Mouse (Mus musculus) gastrocnemius, postnatal 36 days (tissue): ENCODE measurements around the gene 1700030J22Rik. TPM values are rescaled to one million over a fixed set of nuclear protein-coding genes. Genes with fewer than 3 reads are reported as not detected.
A peak's percentile ranks its signal among the peaks of the same experiment; 100 is the strongest.

Source experiments
- DNase-seq, 2 experiments: peaks; one replicate each; pipeline ENCODE4 v3.0.0; 2022
- intact Hi-C: fragments of 180-260 bp; cut with DNase I; formaldehyde crosslinking; loops from one replicate; pipeline ENCODE4 v1.15.1; 2025
- long read RNA-seq, 2 experiments: library from polyadenylated mRNA; stranded (forward); transcript quantifications; one replicate each; pipeline ENCODE4 v2.0.0; 2021
- total RNA-seq, 2 experiments: library from RNA; stranded (reverse); gene quantifications; 2 replicates each; pipeline ENCODE4 v1.2.3; 2021

The 1700030J22Rik gene
- under 1 TPM; 0.18 to 0.27 TPM for total RNA-seq
- long read RNA-seq, experiment 1, result 0 reads
- long read RNA-seq, experiment 2, result 0 reads

GRCm38 (mm10) chr8:116978631-116979256 is at the start of gene 1700030J22Rik:
TSS of gene 1700030J22Rik (minus strand) at chr8:116978959.
- DNase-seq, result peak; percentile 98 to 99
- intact Hi-C loops, result loop anchor here (2.0 to 5.0 kb wide), 2 partner anchors 36 to 58 kb away; partner anchors contain the start of genes Atmin, Cenpn and Cmc2

- DNase-seq, result no peak
- intact Hi-C loops, result no loop called here
These were observed 48.8 kb upstream of the 1700030J22Rik start for GRCm38 (mm10) chr8:117027601-117028000.

- intact Hi-C loops, result no loop called here
- DNase-seq, result no peak
These were observed 43.7 kb upstream of the 1700030J22Rik start for GRCm38 (mm10) chr8:117022297-117022993.

DNA sequence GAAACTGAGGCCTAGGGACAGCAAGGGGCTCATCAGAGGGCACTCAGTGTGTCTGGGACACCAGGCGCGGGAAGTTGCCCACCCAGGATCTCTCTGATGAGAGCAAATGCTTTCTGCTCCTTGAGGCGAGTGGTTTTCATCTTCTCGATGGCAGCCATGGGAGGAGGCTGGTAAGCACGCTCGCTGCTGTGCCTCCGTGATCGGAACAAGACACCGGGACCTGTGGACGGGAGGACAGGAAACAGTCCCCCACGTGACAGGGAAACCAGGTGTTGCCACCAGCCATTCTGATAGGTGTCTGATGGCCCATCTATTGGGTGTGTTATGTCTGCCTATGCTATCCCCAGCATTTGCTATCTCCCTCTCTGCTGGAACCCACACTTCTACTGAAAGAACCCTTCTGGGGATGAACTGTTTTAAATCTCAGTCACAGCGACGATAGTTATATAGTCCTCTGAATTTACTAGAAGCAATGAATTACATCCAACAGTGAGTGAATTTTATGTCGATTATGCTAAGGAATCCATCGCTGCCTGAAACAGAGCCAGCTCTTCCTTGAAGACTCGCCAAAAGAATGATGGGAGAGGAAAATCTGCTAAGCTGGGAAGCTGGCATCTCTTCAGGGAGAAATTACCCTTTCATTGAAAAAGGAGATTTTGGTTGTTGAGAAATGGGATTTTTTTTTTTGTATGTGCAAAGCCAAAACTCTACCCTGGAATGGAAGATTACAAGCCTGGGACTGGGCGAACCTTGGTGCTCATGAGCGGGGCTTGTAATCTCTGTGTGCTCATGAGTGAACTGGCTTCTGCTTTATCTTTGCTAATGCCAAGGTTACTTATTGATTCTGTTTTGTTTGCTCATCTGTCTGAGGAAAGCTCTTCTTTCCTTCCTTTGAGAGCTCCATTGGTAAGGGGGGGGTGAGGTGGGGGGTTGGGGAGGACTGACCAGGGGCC is 40.8 kb upstream of the 1700030J22Rik start:
- no peak for DNase-seq
- intact Hi-C loops, result no loop called here

DNA sequence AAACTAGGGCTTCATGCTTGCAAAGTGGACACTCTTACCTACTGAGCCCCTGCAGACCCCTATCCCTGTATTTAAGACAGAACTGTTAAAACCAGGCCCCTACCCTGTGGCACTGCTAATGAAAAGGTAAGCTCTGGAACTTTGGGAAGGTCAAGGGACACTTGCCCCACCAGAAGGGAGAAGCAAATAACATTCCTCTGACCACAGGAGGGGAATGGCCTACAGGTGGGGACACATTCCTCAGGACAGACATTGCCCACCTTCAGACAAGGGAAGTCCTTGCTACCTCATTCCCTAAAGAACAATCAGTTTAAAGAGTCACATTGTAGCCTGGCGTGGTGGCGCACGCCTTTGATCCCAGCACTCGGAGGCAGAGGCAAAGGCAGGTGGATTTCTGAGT is 39.1 kb upstream of the 1700030J22Rik start:
- no peak for DNase-seq
- intact Hi-C loops, result no loop called here

GRCm38 (mm10) chr8:117017006-117017405 is 38.2 kb upstream of the 1700030J22Rik start:
- DNase-seq, result no peak

DNA sequence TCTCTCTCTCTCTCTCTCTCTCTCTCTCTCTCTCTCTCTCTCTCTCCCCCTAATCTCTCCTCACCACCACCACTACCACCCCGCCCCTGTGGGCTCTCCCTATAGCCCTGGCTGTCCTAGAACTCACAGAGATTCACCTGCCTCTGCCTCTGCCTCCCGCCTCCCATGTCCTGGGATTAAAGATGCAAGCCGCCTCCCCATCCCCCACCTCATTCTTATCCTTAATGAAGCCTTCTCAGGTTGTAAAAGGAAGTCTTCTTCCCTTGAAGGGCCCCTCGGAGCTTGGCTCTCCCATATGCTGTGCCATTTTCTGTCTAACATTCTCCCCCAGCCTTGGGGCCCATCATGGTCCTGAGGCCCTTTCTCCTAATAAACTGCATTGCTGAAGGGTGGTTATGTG is 36.9 kb upstream of the 1700030J22Rik start:
- intact Hi-C loops, result no loop called here
- DNase-seq, result no peak

More at GRCm38 (mm10) chr8:117017006-117017405, 38.2 kb upstream of the 1700030J22Rik start:
- intact Hi-C loops, result no loop called here

DNA sequence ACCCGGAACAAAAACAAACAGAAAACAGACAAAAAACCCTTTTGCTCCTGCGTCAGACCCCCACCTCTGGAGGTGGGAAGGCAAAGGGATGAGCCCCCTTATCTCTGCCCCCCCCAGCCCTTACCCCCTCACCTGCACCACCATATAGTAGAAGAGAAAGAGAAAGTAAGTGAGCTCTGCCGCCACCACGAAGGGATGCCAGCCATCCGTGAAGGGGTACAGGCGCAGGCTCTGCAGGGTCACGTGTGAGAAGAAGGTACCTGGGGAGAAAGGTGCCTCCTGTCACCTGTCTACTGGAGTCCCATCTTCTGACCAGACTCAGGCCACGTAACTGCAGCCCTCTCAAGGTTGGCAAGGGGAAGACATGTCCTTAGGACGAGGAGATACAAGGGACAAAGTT is 32.6 kb upstream of the 1700030J22Rik start:
- DNase-seq, result no peak
- intact Hi-C loops, result no loop called here

- no peak for DNase-seq
- intact Hi-C loops, result no loop called here
These were observed 15.4 kb upstream of the 1700030J22Rik start for GRCm38 (mm10) chr8:116994016-116994716.

GRCm38 (mm10) chr8:116993095-116993867 is 14.5 kb upstream of the 1700030J22Rik start, which contains the start of gene Gcsh:
TSS of gene Gcsh (minus strand) at chr8:116993537.
- peak; percentile 97 to 100 for DNase-seq
- intact Hi-C loops, result no loop called here

DNA sequence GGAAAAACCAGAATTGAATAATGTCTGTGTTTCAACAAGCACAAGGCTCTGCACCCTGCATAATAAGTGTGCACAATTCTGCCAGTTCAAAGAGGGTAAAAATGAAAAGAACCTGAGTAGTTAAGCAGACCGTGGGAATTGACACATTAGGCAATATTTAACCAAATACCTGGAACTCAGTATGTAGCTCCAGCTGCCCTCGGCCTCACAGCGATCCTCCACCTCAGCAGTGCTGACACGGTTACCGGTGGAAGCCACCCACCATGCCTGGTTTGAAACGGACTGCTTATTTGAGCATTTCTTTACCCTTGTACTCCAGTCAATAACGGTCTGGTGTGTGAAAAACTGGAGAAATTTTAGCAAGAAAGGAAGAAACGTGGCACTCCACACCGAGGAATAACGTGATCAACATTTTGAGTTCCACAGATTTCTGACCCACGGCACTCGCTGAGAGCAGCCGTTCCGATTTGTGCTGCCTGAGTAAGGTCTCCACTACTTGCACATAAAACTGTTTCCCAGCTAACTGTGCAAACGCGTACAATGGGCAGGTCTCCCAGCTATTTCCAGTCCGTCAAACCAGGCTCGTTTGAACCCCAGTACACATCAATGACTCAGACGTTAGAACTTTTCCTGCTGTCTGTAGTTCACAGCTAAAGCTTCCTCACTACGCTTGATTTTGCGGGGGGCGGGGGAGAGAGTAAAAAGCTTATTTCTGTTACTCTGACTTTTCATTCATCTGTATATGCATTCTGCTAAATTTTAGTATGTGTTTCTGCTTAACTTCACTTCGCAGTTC is 13.6 kb upstream of the 1700030J22Rik start:
- intact Hi-C loops, result no loop called here
- DNase-seq, result no peak

GRCm38 (mm10) chr8:116991241-116991640 is 12.5 kb upstream of the 1700030J22Rik start:
- intact Hi-C loops, result no loop called here
- no peak for DNase-seq

GRCm38 (mm10) chr8:116989842-116990241 is 11.1 kb upstream of the 1700030J22Rik start:
- no peak for DNase-seq

GRCm38 (mm10) chr8:116980117-116980516 is 1.4 kb upstream of the 1700030J22Rik start:
- peak in 1 of 2 experiments; percentile 23 for DNase-seq
- intact Hi-C loops, result no loop called here

More at GRCm38 (mm10) chr8:116989842-116990241, 11.1 kb upstream of the 1700030J22Rik start:
- intact Hi-C loops, result no loop called here

GRCm38 (mm10) chr8:116978052-116978451 is 707 bp downstream of the 1700030J22Rik start:
- no peak for DNase-seq
- intact Hi-C loops, result loop anchor here (2.0 to 5.0 kb wide), 2 partner anchors 36 to 57 kb away; partner anchors contain the start of genes Atmin, Cenpn and Cmc2

DNA sequence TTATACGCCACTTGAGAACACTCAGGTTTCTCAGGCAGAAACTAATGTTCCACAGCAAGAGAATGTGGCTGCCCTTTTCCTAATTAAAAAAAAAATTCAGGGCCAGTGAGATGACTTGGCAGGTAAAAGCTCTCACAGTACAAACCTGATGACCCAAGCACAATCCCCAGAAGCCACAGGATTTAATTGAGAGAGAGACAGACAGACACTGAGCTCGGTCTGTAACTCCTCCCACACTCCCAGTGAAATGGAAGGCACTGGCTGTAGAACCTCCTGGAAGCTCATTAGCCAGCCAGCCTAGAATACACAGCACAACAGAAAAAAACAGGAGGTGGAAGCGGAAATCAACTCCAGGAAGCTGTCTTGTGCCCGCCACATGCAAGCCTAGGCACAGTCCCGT is 3.2 kb downstream of the 1700030J22Rik start:
- DNase-seq, result no peak
- intact Hi-C loops, result loop anchor here (5.0 kb wide), 1 partner anchor 33 kb away; the partner anchor contains the start of gene Atmin

DNA sequence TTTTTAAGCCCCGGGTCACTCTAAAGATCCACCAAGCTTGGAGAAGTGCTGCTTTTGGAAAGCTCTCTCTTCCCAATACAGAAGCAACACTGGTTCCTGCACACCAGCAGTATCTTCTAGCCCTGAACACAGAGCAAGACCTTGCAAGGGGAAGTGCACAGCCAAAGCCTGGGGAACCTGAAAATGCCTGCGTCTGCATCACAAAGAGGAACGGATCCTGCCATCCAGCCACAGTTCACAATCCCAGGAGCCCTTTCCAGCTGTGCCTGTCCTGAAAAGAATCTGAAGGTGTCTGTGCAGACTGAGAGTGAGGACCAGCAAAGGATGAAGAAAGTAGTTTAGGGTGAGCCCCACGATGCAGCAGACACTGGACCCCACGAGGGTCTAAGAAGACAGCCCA is 3.7 kb downstream of the 1700030J22Rik start:
- intact Hi-C loops, result loop anchor here (5.0 kb wide), 1 partner anchor 33 kb away; the partner anchor contains the start of gene Atmin

DNA sequence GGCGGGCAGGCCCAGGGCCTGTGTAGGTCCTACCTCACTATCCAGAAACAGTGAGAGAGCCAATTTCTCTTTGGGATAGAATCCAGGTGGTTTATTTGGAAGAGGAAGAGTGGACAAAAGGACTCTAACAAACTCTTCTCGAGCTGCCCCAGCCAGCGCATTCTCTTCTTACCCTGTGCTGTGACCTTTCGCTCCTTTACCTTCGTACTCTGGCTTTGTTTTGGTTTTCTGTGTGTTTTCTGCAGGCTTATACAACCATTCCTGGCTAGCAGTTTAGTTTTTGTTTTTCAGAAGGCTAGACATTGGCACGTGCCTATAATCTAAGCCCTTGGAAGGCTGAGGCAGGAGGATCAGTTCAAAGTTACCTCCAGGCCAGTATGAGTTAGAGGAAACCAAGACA is 9.2 kb downstream of the 1700030J22Rik start:
- no peak for DNase-seq
- intact Hi-C loops, result no loop called here

More for the DNA sequence above, 3.7 kb downstream of the 1700030J22Rik start:
- no peak for DNase-seq
